Mouse (Mus musculus) inflammation-experienced regulatory T-cells, adult 6 months (primary cell): Measurements from ENCODE around the gene Tubb2b. TPM values are rescaled to one million over a fixed set of nuclear protein-coding genes. Genes with fewer than 3 reads are reported as not detected.
A peak's percentile ranks its signal among the peaks of the same experiment; 100 is the strongest.

Source experiments
- ATAC-seq: one replicate; pipeline ENCODE4 v1.8.0; 2017
- polyA plus RNA-seq, 3 experiments: library from polyadenylated mRNA; unstranded; fragments of 100-300 nt; shearing (Covaris generic); gene quantifications; one replicate each; pipeline ENCODE4 v1.2.1; 2017

Tubb2b gene
- polyA plus RNA-seq, 3 experiments from 2014 or later, result 1.7 to 2.0 TPM; not detected in 1

DNA sequence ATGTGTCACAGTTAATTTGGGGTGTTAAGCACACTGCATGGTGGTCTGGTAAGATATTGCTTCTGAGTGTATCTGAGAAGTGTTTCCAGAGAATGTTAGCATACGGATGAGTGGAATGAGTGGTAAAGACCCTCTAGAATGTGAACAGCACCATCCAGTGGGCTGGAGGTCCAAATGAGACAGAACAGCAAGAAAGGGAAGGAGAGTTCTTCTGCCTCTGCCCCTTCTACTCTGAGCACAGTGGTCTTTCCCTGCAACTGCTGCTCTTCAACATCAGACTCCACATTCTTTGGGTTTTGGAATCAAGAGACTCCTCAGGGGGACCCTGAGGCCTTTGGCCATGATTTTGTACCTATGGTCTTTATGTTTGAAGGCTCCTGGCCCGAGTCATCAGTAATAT lies 24.0 kb downstream of the Tubb2b start:
- no peak for ATAC-seq

DNA sequence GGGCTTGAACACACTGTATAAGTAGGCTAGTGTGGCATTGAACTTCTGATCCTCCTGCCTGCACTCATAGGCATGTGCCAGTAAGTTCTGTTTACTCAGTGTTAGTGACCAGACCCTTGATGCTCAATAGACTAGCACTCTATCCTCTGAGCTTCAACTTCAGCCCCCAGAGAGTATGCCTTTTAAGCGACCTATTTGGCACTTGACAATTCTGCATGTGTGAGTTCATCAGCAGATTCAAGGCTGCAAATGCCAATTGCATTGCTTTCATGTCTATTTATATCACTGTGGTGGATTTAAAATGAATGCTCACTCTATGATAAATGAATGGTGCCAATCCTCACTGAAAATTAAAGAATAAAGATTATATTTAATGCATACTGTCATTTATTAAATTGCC lies 24.9 kb downstream of the Tubb2b start:
- no peak for ATAC-seq

DNA sequence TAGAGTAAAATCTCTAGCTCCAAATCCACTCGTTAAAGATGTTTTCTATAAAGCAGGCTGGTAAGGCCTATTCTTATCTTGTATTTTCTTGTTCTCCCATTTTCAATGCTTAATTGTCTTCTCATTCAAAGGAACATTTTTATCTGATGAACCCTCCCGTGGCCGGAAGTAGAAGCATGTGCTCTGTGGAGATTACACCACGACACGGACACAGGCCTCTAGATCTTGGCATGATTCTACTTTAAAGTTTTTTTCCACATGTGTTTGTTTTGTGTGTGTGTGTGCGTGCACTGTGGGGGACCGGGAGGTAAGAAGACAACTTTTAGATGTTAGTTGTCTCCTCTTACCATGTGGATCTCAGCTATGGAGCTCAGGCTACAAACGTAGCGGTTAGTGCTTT lies 28.4 kb downstream of the Tubb2b start:
- no peak for ATAC-seq

DNA sequence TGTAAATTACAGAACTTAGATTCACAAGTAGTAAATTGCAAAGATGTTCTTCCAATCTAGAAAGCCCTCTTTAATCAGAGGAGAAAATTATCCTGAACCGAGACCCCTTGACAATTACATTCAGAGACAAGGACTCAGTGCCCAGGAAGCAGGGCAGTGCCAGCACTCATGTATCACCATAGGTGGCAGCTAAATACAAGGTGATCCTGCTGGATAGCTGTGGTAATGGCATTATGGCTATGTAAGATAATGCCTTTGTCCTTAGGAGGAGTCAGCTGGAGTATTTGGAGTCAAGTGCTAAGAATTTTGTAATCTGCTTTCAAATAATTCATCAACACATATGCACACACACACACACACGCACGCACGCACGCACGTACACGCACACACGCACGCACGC lies 29.0 kb downstream of the Tubb2b start:
- ATAC-seq, result no peak

DNA sequence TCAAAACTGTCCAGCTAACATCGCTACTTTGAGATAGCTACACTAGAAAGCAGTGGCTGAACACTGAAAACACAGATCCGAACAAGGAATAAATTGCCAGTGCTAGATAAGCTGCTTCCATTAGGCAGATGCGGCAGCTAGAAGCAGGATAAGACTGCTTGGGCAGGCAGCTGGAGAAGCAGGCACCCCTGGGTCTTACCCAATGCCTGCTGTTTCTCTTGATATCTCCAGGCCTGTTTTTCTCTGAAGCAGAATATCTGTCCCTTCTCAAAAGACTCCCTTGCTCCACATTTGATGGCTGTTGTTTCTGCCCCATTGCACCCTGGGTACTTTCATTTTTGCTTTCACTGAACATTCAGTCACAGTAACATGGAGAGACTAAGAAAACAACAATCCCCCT lies 29.5 kb downstream of the Tubb2b start:
- no peak for ATAC-seq

DNA sequence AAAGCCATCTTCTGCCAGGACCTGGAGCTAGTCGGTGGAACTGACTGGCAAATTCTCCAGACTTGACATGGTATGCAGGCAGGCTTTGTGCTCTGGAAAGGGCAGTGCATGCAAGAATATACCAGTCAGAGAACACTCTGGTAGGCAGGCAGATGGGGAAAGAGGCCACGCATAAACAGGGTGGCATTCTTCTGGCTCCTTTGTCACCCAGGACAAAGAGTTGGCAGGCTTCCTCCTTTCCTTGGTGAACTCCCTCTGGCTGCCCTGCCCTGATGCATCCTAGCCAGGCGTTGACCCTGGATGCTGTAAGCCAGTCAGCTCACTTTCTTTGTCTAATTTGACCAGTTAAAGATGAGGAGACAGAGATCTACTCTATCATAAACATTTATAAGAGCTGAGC lies 33.2 kb downstream of the Tubb2b start:
- no peak for ATAC-seq

DNA sequence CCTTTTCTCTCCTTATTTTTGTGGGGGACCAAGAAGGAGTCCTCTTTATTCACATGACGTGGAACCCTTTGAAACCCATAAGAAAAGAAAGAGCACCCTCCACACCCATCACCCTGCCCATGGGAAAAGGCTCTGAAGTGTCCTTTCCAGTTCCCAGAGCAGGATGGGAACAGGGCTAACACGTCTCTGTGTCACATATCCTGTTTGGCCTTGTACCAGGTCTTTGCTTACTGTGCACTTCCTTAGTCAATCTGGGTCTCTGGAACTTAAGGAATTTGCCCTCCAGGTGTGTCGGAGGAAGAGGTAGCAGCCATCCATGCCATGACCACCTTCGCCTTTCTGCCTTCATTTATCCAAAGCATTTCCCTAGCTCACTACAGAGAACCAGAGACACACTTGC lies 33.8 kb downstream of the Tubb2b start:
- peak; percentile 36 for ATAC-seq

DNA sequence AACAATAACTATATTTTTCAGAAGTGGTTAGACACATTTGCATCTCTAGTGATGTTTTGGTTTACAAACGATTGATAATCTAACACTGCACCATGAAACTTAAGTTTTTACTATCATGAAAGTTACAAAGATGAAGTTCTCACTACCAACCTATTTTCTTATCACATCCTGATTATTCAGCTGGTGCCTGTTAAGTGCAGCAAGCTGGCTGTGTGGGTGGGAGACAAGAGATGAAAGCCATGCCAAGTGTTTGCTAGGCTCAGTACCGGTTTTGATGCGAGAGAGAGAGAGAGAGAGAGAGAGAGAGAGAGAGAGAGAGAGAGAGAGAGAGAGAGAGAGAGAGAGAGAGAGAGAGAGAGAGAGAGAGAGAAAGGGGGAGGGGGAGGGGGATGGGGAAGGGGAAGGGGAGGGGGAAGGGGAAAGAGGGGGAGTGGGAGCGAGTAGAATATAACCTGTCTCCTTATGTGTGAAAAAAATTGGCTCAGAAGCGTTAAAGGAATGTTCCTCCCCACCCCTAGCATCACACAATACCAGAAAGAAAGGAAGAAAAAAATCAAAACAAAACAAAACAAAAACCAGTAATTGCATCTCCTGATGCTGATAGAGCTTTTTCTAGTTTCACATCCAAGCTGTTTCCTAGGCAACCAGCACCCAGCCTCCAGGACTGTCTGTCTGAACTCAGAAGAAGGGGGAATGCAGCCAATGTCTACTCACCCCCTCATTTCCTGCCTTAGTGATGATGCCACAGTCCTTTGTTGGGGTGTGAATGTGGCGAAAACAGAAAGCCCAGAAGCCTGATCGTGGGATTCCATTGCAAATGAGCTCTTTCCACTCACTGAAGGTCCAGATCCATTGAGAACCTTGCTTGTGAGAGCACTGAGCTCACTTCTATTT lies 34.5 kb downstream of the Tubb2b start:
- ATAC-seq, result peak; percentile 87

DNA sequence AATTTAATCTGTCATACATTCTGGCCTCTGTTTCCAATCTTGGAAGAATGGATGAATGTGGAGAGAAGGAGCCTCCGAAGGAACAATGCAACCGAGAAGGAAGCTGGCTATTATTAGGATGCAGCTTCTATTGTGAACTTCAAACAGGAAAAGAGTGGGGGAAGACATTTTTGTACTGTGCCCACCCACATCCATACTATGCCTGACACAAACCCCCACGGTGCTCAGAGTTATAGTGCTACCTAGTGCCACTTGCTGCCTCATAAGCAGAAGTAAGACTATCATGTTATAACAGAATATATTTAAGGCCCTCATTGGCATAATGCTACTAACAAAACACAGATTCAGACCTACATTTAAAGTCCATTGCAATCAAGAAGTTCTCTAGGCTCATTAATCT lies 40.9 kb downstream of the Tubb2b start:
- ATAC-seq, result peak; percentile 34

DNA sequence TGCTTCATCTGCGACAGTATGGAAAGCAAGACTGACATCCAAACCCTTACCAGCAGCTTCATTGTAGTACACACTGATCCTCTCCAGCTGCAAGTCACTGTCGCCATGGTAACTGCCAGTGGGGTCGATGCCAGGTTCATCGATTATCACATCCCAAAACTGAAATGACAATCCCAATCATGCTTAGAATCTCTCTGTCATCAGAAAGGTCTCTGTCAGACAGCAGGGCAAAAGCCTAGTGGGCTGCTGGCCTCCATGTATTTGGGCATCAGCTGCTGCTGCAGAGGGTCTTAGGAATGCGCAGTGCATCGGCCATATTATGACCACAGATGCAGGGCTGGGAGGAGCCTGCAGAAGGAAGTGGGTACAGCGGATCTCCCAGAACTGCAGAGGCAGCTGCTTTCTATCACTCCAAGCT lies 41.4 kb downstream of the Tubb2b start:
- peak; percentile 90 for ATAC-seq

DNA sequence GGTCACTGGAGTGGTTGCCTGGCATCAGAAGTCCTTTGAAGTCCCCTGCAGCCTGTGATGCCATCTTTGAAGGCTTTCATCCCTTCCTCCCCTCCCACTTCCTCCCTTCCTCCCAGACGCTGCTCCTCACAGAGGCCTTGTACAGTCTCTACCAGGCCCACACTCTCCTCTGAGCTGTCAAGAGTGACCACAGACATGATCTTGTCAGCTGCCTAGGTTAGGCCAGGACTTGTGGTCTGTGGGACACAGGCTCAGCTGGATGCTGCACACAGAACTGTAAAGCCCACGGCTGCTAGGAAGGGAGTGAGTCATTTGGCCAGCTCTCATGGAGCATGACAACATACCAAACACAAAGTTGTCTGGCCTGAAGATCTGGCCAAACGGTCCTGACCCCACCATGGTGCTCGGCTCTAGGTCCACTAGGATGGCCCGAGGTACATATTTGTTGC lies 42.0 kb downstream of the Tubb2b start:
- ATAC-seq, result peak; percentile 25

DNA sequence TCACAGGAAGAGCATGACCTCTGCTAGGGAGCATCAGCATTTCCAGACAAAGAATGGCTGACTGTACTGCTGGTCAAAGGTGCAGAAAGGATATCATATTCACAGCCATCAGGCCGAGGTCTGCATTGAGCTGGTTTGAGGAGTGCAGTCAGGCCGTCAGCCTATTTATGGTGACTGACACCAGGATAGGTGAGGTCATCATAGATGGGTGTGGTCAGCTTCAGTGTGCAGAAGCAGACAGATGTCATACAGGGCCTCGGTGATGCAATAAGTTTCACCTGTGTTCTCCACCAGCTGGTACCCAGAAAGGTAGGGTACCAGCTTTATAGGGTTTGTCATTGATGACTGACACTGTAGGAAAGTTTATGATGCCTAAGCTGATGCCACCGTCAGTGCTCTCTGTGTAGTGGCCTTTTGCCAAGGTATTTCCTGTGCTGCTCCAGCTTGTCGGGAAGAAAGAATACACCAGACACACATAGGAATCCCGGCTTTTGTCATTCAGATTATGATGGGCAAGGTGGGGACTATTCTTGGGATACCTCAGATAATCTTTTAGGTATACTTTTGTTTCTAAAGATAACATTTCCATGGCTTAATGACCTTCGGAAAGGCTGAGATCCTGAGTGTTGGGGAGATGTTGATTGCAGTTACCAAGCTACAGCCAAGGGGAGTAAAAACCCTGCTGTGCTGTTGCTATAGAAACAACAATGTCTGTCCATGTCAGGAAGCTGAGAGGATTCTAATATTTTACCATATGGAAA lies 43.0 kb downstream of the Tubb2b start:
- no peak for ATAC-seq

DNA sequence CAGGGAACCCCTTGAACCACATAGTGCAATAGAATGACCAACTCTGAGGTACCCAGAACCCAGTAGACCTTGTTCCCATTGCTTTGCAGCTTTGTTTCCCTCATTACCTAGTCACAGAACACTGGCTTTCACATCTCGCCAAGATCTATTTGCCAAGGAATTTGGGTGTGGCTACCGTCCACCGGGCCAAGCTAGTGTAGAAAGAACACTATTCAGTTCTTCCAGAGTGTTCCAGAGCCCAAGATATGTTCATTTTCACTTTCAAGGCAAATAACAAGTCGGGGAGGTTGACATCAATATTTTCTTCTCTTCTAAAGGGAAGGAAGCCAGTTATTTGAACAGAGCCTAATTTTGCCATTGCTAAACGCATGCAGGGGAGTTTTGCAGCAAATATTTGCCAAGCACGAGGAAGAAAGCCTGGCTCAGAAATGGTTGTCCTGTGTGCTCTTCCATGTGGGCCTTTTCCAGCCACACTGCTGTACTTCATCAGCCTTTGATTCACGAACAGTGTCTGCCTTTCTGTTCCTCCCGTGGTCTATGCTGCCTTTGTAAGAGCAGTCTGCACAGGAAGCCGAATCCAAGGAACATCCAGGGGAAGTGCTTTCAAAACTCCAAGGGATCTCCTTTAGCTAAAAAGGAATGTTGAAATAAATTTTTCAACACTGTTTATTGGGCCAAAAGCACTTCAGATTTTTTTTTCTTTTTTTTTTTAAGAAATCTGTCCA lies 46.1 kb downstream of the Tubb2b start:
- no peak for ATAC-seq

DNA sequence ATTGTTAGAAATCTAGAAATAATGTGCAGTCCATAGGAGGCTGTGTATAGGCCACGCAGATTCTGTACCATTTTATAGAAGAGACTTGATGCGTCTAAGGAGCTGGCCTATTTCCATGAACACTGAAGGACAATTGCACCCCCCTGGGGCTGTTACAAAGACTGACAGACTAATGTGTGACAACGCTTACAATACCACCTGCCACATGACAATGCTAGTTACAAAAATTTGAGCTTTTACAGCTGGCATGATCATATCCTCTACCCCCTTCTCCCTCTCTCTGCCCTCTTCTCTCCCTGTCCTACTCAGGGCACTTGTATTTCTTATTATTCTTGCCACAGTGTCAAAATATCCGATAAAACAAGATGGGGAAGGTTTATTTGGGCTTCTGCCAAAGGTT lies 48.3 kb downstream of the Tubb2b start:
- no peak for ATAC-seq

DNA sequence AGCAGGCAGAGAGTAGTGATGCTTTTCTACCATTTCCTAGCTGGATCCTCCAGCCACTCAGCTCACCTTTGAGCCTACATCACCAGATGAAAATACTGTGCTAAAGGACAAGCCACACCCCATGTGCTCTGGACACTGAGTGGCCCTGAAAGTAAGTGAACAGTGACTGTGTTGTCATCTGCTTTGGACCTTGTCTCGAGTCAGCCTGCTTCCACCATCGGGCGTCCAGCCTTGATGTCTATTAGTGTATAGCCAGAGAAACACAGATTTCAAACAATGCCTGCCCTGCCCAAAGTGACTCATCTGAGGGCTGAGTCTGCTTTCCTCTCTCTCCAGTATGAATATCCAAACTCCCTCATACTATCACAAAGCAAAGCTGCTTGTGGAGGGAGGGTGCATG lies 50.5 kb downstream of the Tubb2b start:
- no peak for ATAC-seq

DNA sequence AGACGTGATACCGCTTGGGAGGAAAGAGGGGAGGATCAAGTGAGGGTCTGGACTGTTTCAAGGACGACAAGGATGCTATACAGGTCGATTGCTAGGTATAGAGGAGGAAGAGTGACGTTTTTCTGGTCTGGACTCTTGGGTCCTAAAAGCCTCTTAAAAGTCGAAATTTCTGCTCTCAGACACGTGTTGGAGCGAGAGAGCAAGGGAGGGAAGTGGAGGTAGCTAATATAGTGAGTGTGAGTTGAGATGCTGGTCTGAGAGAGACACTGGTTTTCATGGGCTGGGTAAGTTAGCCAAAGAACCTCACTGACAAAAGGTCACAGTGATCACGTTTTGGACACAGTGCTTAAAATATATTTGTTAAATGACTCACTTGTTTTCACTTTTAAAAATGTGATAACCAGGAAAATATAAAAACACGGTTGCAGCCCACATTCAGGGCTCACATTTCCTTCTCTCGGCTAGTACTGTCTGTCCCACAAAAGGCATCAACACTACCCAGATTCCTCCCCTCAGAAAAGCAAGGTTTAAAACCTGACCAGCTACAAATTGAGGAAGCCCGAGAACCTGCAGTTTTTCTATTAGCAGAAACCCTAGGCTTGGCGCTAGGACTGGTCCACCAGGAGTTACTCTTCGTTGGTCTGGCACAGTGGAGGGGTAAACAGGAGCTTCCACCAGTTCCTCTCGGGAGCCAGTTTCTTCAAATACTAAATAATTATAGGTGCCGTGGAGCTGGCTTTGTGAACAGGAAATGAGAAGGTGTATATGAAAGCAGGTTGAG lies 51.6 kb downstream of the Tubb2b start:
- ATAC-seq, result no peak

DNA sequence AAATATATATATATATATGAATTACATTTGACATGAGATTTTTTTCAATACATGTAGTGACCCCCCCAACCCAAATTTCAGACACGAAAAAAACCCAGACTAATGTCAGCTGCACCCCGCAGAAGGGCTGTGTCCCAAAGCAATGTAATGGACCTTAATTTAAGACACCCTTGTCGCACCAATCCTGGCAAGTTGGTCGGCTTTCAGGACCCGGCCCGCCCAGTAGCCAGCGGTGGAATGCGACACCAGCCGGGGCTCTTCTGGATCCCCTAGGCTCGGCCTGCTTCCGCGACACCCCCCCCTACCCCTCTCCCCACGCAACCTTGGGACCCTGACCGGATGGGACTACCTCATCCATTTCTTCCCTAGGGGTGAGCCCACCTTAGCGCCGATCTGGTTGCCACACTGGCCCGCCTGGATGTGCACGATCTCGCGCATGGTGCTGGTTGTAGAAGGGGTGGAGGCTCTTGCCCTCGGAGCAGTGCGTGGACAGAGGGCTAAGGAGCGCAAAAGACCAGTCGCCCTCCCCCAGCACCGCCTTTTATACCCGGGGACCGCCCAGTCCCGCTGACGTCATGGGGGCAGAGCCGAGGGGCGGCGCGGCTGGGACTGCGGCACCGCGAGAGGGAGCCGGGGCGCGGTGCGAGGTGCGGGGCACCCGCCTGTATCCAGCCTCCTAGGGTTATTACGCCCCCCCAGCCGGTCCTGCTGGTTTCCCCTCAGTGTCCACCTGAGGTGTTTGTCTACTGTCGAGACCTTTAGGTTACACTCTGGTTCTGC lies 52.6 kb downstream of the Tubb2b start, which contains the start of gene Tubb2a:
TSS of gene Tubb2a (minus strand) at position 516 of the 780 bp plus-strand sequence.
- peak; percentile 90 for ATAC-seq
